Mouse (Mus musculus): Measurements from ENCODE around the gene Rgl2.

DNA sequence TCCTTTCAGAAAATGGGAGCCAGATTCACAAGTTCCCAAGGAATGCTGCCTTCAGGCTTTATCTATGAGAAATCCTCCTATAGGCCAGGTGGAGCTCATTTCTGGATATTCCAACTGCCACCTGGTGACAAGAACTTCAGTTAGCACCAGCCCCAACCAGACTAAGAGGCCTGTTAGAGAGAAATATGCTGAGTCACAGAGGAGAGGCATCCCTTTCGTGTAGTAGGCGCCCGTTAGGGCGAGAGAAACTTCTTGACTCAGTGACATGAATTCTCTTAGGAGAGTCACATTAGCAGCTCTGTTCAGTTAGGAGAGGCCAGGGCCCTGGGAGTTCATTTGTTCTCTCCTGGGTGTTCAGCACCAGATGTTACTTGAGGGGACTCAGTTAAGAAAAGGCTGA is 29.7 kb upstream of the Rgl2 start:
- no peak for TF ChIP-seq CTCF (IDR thresholded peaks at IDR 0.05; ENCODE audit: borderline replicate concordance, extremely low read depth, insufficient read depth, insufficient read length)
- no peak for TF ChIP-seq POLR2A (IDR thresholded peaks at IDR 0.05; ENCODE audit: borderline replicate concordance, extremely low read depth, insufficient read depth, insufficient read length, poor library complexity, severe bottlenecking)

All from brain, embryonic 14.5 days (tissue).